Mouse (Mus musculus) thymus, adult 2 months (tissue): ENCODE data around the gene Zdhhc8.

Source experiments
- CTCF ChIP-seq: fragments of 200-500 bp; IDR thresholded peaks from 2 replicates; pipeline ENCODE4 v1.5.1; 2012; ENCODE audit warnings: mild to moderate bottlenecking, control low read depth, low read length, moderate library complexity, borderline replicate concordance; ENCODE audit not compliant: control insufficient read depth, poor library complexity, insufficient read depth; ENCODE audit errors: extremely low read depth
- POLR2A ChIP-seq: fragments of 200-500 bp; IDR thresholded peaks from 2 replicates; pipeline ENCODE4 v1.6.1; 2012; ENCODE audit warnings: mild to moderate bottlenecking, low read length, control low read depth, moderate library complexity; ENCODE audit not compliant: control insufficient read depth, poor library complexity, insufficient read depth; ENCODE audit errors: extremely low read depth

GRCm38 (mm10) chr16:18249364-18249967, 14.5 kb upstream of the Zdhhc8 start:
- TF ChIP-seq CTCF (no peak), POLR2A (no peak)
